Mouse (Mus musculus): ENCODE measurements around the gene Hnrnpu. TPM values are rescaled to one million over a fixed set of nuclear protein-coding genes. Genes with fewer than 3 reads are reported as not detected.
"Not testable (repeated sequence)": the region's sequence is repeated elsewhere in the genome, so short reads cannot be mapped to it uniquely, and the experiment has no call there.

Hnrnpu gene
- total RNA-seq, 4 experiments from 2014 or later = 325 to 418 (median 399) TPM

- DNase-seq = no peak
These were observed 28.1 kb downstream of the Hnrnpu start for GRCm38 (mm10) chr1:178309487-178309886.

GRCm38 (mm10) chr1:178303425-178303824 lies 34.2 kb downstream of the Hnrnpu start:
- DNase-seq = peak; percentile 44

DNA sequence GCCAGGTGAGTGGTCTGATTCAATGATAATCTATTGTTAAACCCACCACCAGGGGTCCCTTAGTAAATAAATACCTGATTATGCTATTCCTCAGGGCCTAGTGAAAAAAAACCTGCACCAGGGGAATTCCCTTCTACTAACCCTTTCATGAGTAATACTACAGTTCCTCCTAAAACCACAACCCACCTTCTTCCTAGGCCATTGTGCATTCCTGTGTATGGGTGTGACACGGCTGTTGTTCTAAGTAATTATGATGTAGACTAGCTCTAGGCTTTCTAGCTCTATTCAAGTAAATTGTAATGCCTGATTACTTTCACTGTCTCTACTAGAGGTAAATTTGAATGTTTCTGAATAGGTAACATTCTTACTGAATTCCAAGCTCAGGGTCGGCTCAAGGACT lies 36.3 kb downstream of the Hnrnpu start:
- not testable (repeated sequence) for DNase-seq

- no peak for DNase-seq
These were observed 43.5 kb downstream of the Hnrnpu start for GRCm38 (mm10) chr1:178294051-178294450.

DNA sequence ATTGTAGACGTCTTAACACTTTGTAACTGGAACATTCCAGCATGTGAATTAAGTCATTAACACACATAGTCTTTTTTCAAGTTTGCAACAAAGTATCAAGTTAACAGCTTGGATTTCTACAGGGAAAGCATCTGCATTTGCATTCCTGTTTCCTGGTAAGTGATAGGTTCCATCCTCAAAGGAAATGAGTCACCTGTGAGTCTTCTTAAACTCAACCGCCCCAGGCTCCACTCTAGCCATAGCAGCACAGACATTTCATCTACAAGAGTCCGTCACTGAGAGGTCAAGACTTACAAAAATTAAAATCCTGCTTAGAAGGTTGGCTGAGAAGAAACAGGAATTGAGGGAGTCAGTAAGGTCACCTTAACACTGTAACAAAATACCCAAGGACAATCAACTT lies 45.9 kb downstream of the Hnrnpu start:
- DNase-seq = no peak

DNA sequence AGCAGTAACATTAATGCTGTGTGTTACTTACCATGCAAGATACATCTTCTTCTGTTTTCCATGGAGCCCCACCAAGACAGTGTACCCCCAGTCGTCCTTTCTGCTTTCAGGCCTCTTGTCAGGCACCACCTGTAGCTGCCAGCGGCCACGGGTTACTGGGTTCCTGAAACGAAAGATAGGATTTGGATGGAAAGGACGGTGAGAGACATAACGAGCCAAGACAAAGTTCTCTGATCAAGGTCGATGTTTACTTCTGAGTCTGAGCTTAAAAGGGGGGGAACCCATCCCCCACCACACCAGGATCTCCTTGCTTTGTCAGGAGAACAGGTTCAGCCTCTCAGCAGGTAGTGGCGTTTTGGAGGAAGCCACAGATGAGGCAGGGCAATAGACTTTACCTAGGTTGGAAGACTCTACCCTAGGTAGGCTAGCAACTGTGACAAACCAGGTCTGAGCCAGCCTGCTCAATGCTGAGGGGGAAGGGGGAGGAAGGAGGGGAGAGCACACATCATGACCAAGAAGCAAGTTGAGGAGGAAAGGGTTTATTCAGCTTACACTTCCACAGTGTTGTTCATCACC lies 49.9 kb downstream of the Hnrnpu start:
- DNase-seq = no peak

- DNase-seq = no peak
These were observed 53.5 kb downstream of the Hnrnpu start for GRCm38 (mm10) chr1:178283946-178284720.

DNA sequence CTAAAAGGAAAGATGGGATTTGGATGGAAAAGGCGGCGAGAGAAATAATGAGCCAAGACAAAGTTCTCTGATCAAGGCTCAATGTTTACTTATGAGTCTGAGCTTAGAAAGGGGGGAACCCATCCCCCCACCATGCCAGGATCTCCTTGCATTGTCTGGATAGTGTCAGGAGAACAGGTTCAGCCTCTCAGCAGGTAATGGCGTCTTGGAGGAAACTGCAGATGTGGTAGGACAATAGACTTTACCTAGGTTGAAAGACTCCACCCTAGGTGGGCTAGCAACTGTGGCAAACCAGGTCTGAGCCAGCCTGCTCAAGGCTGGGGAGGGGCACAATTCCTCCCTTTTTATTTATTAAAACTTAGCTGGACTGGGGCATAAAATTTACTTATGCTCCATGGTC lies 54.3 kb downstream of the Hnrnpu start:
- DNase-seq = not testable (repeated sequence)

GRCm38 (mm10) chr1:178276054-178276911 lies 61.3 kb downstream of the Hnrnpu start:
- peak; percentile 14 for DNase-seq

- no peak for DNase-seq
These were observed 61.9 kb downstream of the Hnrnpu start for GRCm38 (mm10) chr1:178275738-178276053.

GRCm38 (mm10) chr1:178275174-178275730 lies 62.3 kb downstream of the Hnrnpu start:
- DNase-seq = no peak

Small RNA genes lying within 50 kb of the gene (microRNA-seq; reads per million reads assigned to microRNA genes)
- 0 reads per million in 2 experiments for gene Gm27458

Other genes with a start within 250 kb of the Hnrnpu start
- gene Desi2, start 150.4 kb downstream of the Hnrnpu start, total RNA-seq (2022) = 10 to 100 TPM; 18.1 to 27.6 (median 23.2) TPM
- gene Cox20, start 18.7 kb downstream of the Hnrnpu start, total RNA-seq (2022) = 100 to 1,000 TPM in 1 of 4 experiments, 10 to 100 TPM in 3; 58.5 to 120 (median 76.1) TPM
- 1 to 10 TPM; 3.4 to 5.2 (median 4.1) TPM for gene Efcab2, start 68.3 kb upstream of the Hnrnpu start, total RNA-seq (2022)
- gene Kif26b, start 191.3 kb upstream of the Hnrnpu start, total RNA-seq (2022) = 1 to 10 TPM; 1.9 to 4.6 (median 2.4) TPM